Mouse (Mus musculus) small intestine, adult 2 months (tissue): Measurements from ENCODE around the gene Trim54.

Experiments
- CTCF ChIP-seq: fragments of 200-500 bp; IDR thresholded peaks from 2 replicates; pipeline ENCODE4 v1.5.1; 2012; ENCODE audit warnings: low read depth, mild to moderate bottlenecking, control low read depth, inconsistent platforms, low read length, moderate library complexity, mixed read lengths; ENCODE audit not compliant: insufficient replicate concordance, insufficient read length; ENCODE audit errors: extremely low read depth
- POLR2A ChIP-seq: fragments of 200-500 bp; IDR thresholded peaks from 2 replicates; pipeline ENCODE4 v1.6.1; 2012; ENCODE audit warnings: low read depth, mild to moderate bottlenecking, control low read depth, inconsistent platforms, low read length, moderate library complexity

- TF ChIP-seq POLR2A (no peak), CTCF (no peak)
Measured at GRCm38 (mm10) chr5:31080795-31081164, 35.7 kb upstream of the Trim54 start.
